Mouse (Mus musculus): Measurements from ENCODE around the gene Olfr702. TPM values are rescaled to one million over a fixed set of nuclear protein-coding genes. Genes with fewer than 3 reads are reported as not detected.

Olfr702 gene
- polyA plus RNA-seq (2016; fragmentation: Nextera tagmentation; extraction: Ambion mirVana) = not detected in 2 replicates

- Histone ChIP-seq H3K27me3 (no peaks in the 10 kb centered on the region), H3K36me3 (no peaks in the 10 kb centered on the region), H3K4me3 (no peak within 1 kb of the TSS), H3K9me3 (no peaks in the 10 kb centered on the region), H3K4me1 (no peaks in the 10 kb centered on the region), H3K4me2 (replicated peaks) (no peak within 1 kb of the TSS), H3K9ac (replicated peaks) (no peak within 1 kb of the TSS), H3K27ac (replicated peaks) (no peak within 1 kb of the TSS)
- ATAC-seq (ENCODE audit: low FRiP score, low read depth) = no peak
Observed at GRCm38 (mm10) chr7:106833793-106834192, at the start of gene Olfr702. Gene Olfr702 (minus strand): TSS chr7:106833893.

DNA sequence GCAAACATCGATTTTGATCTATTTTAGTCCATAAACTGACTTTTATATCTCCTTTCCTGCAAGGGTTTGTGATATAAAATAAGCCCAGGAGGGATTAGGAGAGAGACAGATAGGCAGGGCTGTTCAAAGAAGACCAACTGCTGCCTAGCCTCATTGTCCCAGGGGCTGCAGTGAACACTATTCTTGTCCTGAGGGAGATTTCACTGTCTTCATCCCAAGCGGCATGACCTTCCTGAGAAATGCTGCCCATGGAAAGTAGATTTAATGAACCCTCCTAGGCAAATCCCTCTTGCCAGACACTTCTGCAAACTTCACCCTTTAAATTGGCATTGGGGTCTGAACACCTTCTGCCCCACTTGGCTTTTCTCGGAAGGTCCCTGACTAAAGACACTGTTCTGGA is 43.1 kb upstream of the Olfr702 start, which contains the start of gene Olfr705:
TSS of gene Olfr705 (minus strand) at position 101 of the 400 bp plus-strand sequence.
- Histone ChIP-seq H3K4me2 (replicated peaks) (no peak within 1 kb of the TSS), H3K27ac (replicated peaks) (no peak within 1 kb of the TSS), H3K4me1 (no peaks in the 10 kb centered on the region), H3K4me3 (no peak within 1 kb of the TSS), H3K9me3 (no peaks in the 10 kb centered on the region), H3K27me3 (no peaks in the 10 kb centered on the region), H3K9ac (replicated peaks) (no peak within 1 kb of the TSS), H3K36me3 (no peaks in the 10 kb centered on the region)
- ATAC-seq (ENCODE audit: low FRiP score, low read depth) = no peak
- 77% methylated on average over 3 of the region's 3 CpGs for WGBS

GRCm38 (mm10) chr7:106862885-106863284 is 29.2 kb upstream of the Olfr702 start, which contains the start of gene Olfr704:
Gene Olfr704 (plus strand): TSS chr7:106863185.
- Histone ChIP-seq H3K9me3 (no peaks in the 10 kb centered on the region), H3K36me3 (no peaks in the 10 kb centered on the region), H3K27ac (replicated peaks) (no peak within 1 kb of the TSS), H3K9ac (replicated peaks) (no peak within 1 kb of the TSS), H3K27me3 (no peaks in the 10 kb centered on the region), H3K4me1 (no peaks in the 10 kb centered on the region), H3K4me3 (no peak within 1 kb of the TSS), H3K4me2 (replicated peaks) (no peak within 1 kb of the TSS)
- no peak for ATAC-seq (ENCODE audit: low FRiP score, low read depth)

DNA sequence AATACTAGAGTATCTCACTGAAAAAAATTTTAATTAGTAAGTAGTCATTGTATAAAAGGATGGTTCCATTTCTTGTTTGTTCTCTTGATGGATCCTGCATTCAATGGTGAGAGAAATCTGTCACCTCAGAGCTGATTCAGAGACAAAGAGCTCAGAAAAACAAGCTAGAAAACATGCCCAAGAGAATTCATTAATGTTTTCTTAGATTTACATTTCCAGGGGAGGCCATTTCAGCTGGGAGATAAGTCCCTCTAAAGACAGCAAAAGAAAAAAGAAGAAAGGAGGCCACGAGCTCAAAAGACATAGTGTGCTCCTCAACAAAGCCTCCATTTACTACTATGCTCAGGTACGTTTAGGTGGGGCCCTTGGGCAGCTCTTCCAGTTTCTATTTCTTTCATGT is 9.4 kb upstream of the Olfr702 start, which contains the start of gene Olfr703:
TSS of gene Olfr703 (plus strand) at position 301 of the 400 bp plus-strand sequence.
- no peaks in the 10 kb centered on the region for H3K27me3 ChIP-seq
- no peak within 1 kb of the TSS for H3K27ac ChIP-seq (replicated peaks)
- no peaks in the 10 kb centered on the region for H3K9me3 ChIP-seq
- H3K9ac ChIP-seq (replicated peaks) = no peak within 1 kb of the TSS
- WGBS = 80% methylated on average over 2 of the region's 2 CpGs
- H3K36me3 ChIP-seq = no peaks in the 10 kb centered on the region
- no peak for ATAC-seq (ENCODE audit: low FRiP score, low read depth)
- no peak within 1 kb of the TSS for H3K4me3 ChIP-seq
- no peak within 1 kb of the TSS for H3K4me2 ChIP-seq (replicated peaks)
- H3K4me1 ChIP-seq = no peaks in the 10 kb centered on the region

DNA sequence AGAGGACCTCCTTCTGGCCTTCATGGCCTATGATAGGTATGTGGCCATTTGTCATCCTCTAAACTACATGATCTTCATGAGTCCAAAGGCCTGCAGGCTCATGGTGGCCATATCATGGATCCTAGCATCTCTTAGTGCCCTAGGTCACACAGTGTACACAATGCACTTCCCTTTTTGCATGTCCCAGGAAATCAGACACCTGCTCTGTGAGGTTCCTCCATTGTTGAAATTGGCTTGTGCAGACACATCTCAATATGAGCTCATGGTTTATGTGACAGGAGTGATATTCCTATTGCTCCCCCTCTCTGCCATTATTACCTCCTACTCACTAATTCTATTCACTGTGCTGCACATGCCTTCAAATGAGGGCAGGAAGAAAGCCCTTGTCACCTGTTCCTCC is 15.3 kb downstream of the Olfr702 start:
- no peaks in the 10 kb centered on the region for H3K9me3 ChIP-seq
- no peaks in the 10 kb centered on the region for H3K27me3 ChIP-seq
- no peak overlapping the region for H3K4me3 ChIP-seq
- H3K4me2 ChIP-seq (replicated peaks) = no peak overlapping the region
- no peak overlapping the region for H3K27ac ChIP-seq (replicated peaks)
- H3K36me3 ChIP-seq = no peaks in the 10 kb centered on the region
- H3K9ac ChIP-seq (replicated peaks) = no peak overlapping the region
- no peak for ATAC-seq (ENCODE audit: low FRiP score, low read depth)
- H3K4me1 ChIP-seq = no peaks in the 10 kb centered on the region

DNA sequence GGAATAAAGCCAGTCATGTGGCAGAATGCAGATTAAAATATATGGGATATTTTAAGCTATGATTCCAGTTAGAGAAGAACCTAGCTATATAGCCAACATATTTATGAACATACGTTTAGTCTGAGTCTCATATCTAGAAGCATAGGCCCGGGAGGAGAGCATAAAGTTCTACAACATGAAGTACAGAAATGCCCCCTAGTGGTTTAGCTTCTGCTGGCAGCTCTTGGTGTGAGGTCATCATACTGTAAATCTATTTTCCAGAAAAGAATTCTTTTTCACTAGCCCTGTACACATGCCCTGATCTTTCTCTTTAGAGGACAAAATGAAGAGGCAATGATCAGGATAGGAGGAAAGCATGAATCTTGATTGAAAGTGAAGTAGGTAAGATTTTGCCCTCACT is 17.9 kb downstream of the Olfr702 start:
- no peak for ATAC-seq (ENCODE audit: low FRiP score, low read depth)
- no peak overlapping the region for H3K27ac ChIP-seq (replicated peaks)
- H3K9me3 ChIP-seq = no peaks in the 10 kb centered on the region
- no peaks in the 10 kb centered on the region for H3K36me3 ChIP-seq
- H3K27me3 ChIP-seq = no peaks in the 10 kb centered on the region
- WGBS = 74% methylated on average over 2 of the region's 2 CpGs
- H3K9ac ChIP-seq (replicated peaks) = no peak overlapping the region
- H3K4me2 ChIP-seq (replicated peaks) = no peak overlapping the region
- H3K4me3 ChIP-seq = no peak overlapping the region
- H3K4me1 ChIP-seq = no peaks in the 10 kb centered on the region

GRCm38 (mm10) chr7:106813829-106814228 is 19.9 kb downstream of the Olfr702 start, which contains the start of gene Olfr701:
Gene Olfr701 (plus strand): TSS chr7:106814129.
- Histone ChIP-seq H3K36me3 (no peaks in the 10 kb centered on the region), H3K4me3 (no peak within 1 kb of the TSS), H3K4me2 (replicated peaks) (no peak within 1 kb of the TSS), H3K27me3 (no peaks in the 10 kb centered on the region), H3K9ac (replicated peaks) (no peak within 1 kb of the TSS), H3K27ac (replicated peaks) (no peak within 1 kb of the TSS), H3K9me3 (no peaks in the 10 kb centered on the region), H3K4me1 (no peaks in the 10 kb centered on the region)
- 77% methylated on average over 2 of the region's 2 CpGs for WGBS
- no peak for ATAC-seq (ENCODE audit: low FRiP score, low read depth)

DNA sequence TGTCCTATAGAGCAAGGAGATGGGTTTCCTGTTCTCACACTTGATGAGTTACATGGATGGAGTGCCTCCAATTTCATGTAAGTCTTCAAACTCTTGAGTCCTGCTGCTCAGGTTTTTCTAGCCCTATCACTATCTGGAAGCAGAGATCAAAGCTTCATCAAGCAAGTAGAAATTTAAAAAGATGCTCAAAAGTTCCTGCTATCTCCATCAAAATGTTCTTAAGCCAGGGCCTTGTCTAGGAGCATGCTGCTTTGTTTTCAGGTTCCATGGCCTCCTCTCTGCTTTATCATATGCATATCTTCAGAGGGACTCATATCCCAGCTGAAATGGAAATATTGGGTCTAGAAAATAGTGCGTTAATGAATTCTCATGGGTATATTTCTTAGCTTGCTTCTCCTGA is 25.0 kb downstream of the Olfr702 start, which contains the start of gene Olfr700:
TSS of gene Olfr700 (minus strand) at position 101 of the 400 bp plus-strand sequence.
- Histone ChIP-seq H3K4me1 (no peaks in the 10 kb centered on the region), H3K36me3 (no peaks in the 10 kb centered on the region), H3K4me3 (no peak within 1 kb of the TSS), H3K9ac (replicated peaks) (no peak within 1 kb of the TSS), H3K27ac (replicated peaks) (no peak within 1 kb of the TSS), H3K27me3 (no peaks in the 10 kb centered on the region), H3K9me3 (no peaks in the 10 kb centered on the region), H3K4me2 (replicated peaks) (no peak within 1 kb of the TSS)
- no peak for ATAC-seq (ENCODE audit: low FRiP score, low read depth)
- WGBS = 86% methylated on average over 1 of the region's 1 CpGs

GRCm38 (mm10) chr7:106793098-106793497 is 40.6 kb downstream of the Olfr702 start, which contains the start of gene Olfr699:
Gene Olfr699 (minus strand): TSS chr7:106793198.
- Histone ChIP-seq H3K4me2 (replicated peaks) (no peak within 1 kb of the TSS), H3K36me3 (no peaks in the 10 kb centered on the region), H3K27me3 (no peaks in the 10 kb centered on the region), H3K27ac (replicated peaks) (no peak within 1 kb of the TSS), H3K9ac (replicated peaks) (no peak within 1 kb of the TSS), H3K4me1 (no peaks in the 10 kb centered on the region), H3K4me3 (no peak within 1 kb of the TSS), H3K9me3 (no peaks in the 10 kb centered on the region)
- 95% methylated on average over 1 of the region's 1 CpGs for WGBS
- no peak for ATAC-seq (ENCODE audit: low FRiP score, low read depth)

- H3K27ac ChIP-seq (replicated peaks) = no peak overlapping the region
- no peak overlapping the region for H3K9ac ChIP-seq (replicated peaks)
- H3K4me3 ChIP-seq = no peak overlapping the region
- no peaks in the 10 kb centered on the region for H3K27me3 ChIP-seq
- no peak for ATAC-seq (ENCODE audit: low FRiP score, low read depth)
- no peaks in the 10 kb centered on the region for H3K9me3 ChIP-seq
- H3K36me3 ChIP-seq = no peaks in the 10 kb centered on the region
- no peaks in the 10 kb centered on the region for H3K4me1 ChIP-seq
- H3K4me2 ChIP-seq (replicated peaks) = no peak overlapping the region
Observed at GRCm38 (mm10) chr7:106788330-106788729, 45.4 kb downstream of the Olfr702 start.

Other genes with a start within 250 kb of the Olfr702 start
- not detected in 2 replicates for gene Olfr693, start 153.3 kb downstream of the Olfr702 start, polyA plus RNA-seq (2016; fragmentation: Nextera tagmentation; extraction: Ambion mirVana)
- not detected in 2 replicates for gene Olfr694, start 142.1 kb downstream of the Olfr702 start, polyA plus RNA-seq (2016; fragmentation: Nextera tagmentation; extraction: Ambion mirVana)
- not detected in 2 replicates for gene Olfr695, start 117.5 kb downstream of the Olfr702 start, polyA plus RNA-seq (2016; fragmentation: Nextera tagmentation; extraction: Ambion mirVana)
- gene Olfr697, start 91.5 kb downstream of the Olfr702 start, polyA plus RNA-seq (2016; fragmentation: Nextera tagmentation; extraction: Ambion mirVana) = not detected in 2 replicates
- not detected in 2 replicates for gene Olfr698, start 78.5 kb downstream of the Olfr702 start, polyA plus RNA-seq (2016; fragmentation: Nextera tagmentation; extraction: Ambion mirVana)
- gene Olfr699, start 40.7 kb downstream of the Olfr702 start, polyA plus RNA-seq (2016; fragmentation: Nextera tagmentation; extraction: Ambion mirVana) = not detected in 2 replicates
- gene Olfr700, start 25.1 kb downstream of the Olfr702 start, polyA plus RNA-seq (2016; fragmentation: Nextera tagmentation; extraction: Ambion mirVana) = not detected in 2 replicates
- not detected in 2 replicates for gene Olfr701, start 19.8 kb downstream of the Olfr702 start, polyA plus RNA-seq (2016; fragmentation: Nextera tagmentation; extraction: Ambion mirVana)
- gene Olfr703, start 9.5 kb upstream of the Olfr702 start, polyA plus RNA-seq (2016; fragmentation: Nextera tagmentation; extraction: Ambion mirVana) = not detected in 2 replicates
- not detected in 2 replicates for gene Olfr704, start 29.3 kb upstream of the Olfr702 start, polyA plus RNA-seq (2016; fragmentation: Nextera tagmentation; extraction: Ambion mirVana)
- not detected in 2 replicates for gene Olfr705, start 43.0 kb upstream of the Olfr702 start, polyA plus RNA-seq (2016; fragmentation: Nextera tagmentation; extraction: Ambion mirVana)
- not detected in 2 replicates for gene Olfr706, start 54.3 kb upstream of the Olfr702 start, polyA plus RNA-seq (2016; fragmentation: Nextera tagmentation; extraction: Ambion mirVana)
- not detected in 2 replicates for gene Olfr707, start 67.3 kb upstream of the Olfr702 start, polyA plus RNA-seq (2016; fragmentation: Nextera tagmentation; extraction: Ambion mirVana)
- not detected in 2 replicates for gene Olfr1532-ps1, start 74.1 kb upstream of the Olfr702 start, polyA plus RNA-seq (2016; fragmentation: Nextera tagmentation; extraction: Ambion mirVana)
- gene Olfr709-ps1, start 98.3 kb upstream of the Olfr702 start, polyA plus RNA-seq (2016; fragmentation: Nextera tagmentation; extraction: Ambion mirVana) = not detected in 2 replicates
- gene Olfr710, start 114.4 kb upstream of the Olfr702 start, polyA plus RNA-seq (2016; fragmentation: Nextera tagmentation; extraction: Ambion mirVana) = not detected in 2 replicates
- not detected in 2 replicates for gene Olfr6, start 130.0 kb upstream of the Olfr702 start, polyA plus RNA-seq (2016; fragmentation: Nextera tagmentation; extraction: Ambion mirVana)
- not detected in 2 replicates for gene Olfr711, start 141.6 kb upstream of the Olfr702 start, polyA plus RNA-seq (2016; fragmentation: Nextera tagmentation; extraction: Ambion mirVana)
- not detected in 2 replicates for gene Olfr2, start 172.2 kb upstream of the Olfr702 start, polyA plus RNA-seq (2016; fragmentation: Nextera tagmentation; extraction: Ambion mirVana)
- not detected in 2 replicates for gene Olfr713, start 197.3 kb upstream of the Olfr702 start, polyA plus RNA-seq (2016; fragmentation: Nextera tagmentation; extraction: Ambion mirVana)
- gene Olfr714, start 237.1 kb upstream of the Olfr702 start, polyA plus RNA-seq (2016; fragmentation: Nextera tagmentation; extraction: Ambion mirVana) = not detected in 2 replicates